Mouse (Mus musculus): Measurements from ENCODE around the gene Fam228a. TPM values are rescaled to one million over a fixed set of nuclear protein-coding genes. Genes with fewer than 3 reads are reported as not detected.

Fam228a gene
- polyA plus RNA-seq, 1 experiment from 2014 or later = 0.28 TPM

Other genes with a start within 250 kb of the Fam228a start
- gene Itsn2, start 145.8 kb downstream of the Fam228a start, polyA plus RNA-seq (2014; fragmentation: Nextera tagmentation; extraction: Ambion mirVana) = 26.2 and 28.4 TPM in 2 replicates
- not detected in 2 replicates for gene Gm3625, start 145.5 kb downstream of the Fam228a start, polyA plus RNA-seq (2014; fragmentation: Nextera tagmentation; extraction: Ambion mirVana)
- 2.4 TPM in 2 replicates for gene Pfn4, start 30.6 kb upstream of the Fam228a start, polyA plus RNA-seq (2014; fragmentation: Nextera tagmentation; extraction: Ambion mirVana)
- 3.7 and 4.3 TPM in 2 replicates for gene Fam228b, start 30.8 kb upstream of the Fam228a start, polyA plus RNA-seq (2014; fragmentation: Nextera tagmentation; extraction: Ambion mirVana)
- gene Sf3b6, start 79.1 kb upstream of the Fam228a start, polyA plus RNA-seq (2014; fragmentation: Nextera tagmentation; extraction: Ambion mirVana) = 318 and 326 TPM in 2 replicates
- 8.6 and 9.0 TPM in 2 replicates for gene Fkbp1b, start 103.2 kb upstream of the Fam228a start, polyA plus RNA-seq (2014; fragmentation: Nextera tagmentation; extraction: Ambion mirVana)
- gene Wdcp, start 104.9 kb upstream of the Fam228a start, polyA plus RNA-seq (2014; fragmentation: Nextera tagmentation; extraction: Ambion mirVana) = 20.0 and 22.6 TPM in 2 replicates
- gene Mfsd2b, start 135.9 kb upstream of the Fam228a start, polyA plus RNA-seq (2014; fragmentation: Nextera tagmentation; extraction: Ambion mirVana) = 3.5 and 4.5 TPM in 2 replicates
- gene Ubxn2a, start 169.3 kb upstream of the Fam228a start, polyA plus RNA-seq (2014; fragmentation: Nextera tagmentation; extraction: Ambion mirVana) = 23.1 and 26.8 TPM in 2 replicates
- 19.6 and 22.4 TPM in 2 replicates for gene Atad2b, start 178.9 kb upstream of the Fam228a start, polyA plus RNA-seq (2014; fragmentation: Nextera tagmentation; extraction: Ambion mirVana)